Mouse (Mus musculus): ENCODE measurements around the gene Oxnad1.

DNA sequence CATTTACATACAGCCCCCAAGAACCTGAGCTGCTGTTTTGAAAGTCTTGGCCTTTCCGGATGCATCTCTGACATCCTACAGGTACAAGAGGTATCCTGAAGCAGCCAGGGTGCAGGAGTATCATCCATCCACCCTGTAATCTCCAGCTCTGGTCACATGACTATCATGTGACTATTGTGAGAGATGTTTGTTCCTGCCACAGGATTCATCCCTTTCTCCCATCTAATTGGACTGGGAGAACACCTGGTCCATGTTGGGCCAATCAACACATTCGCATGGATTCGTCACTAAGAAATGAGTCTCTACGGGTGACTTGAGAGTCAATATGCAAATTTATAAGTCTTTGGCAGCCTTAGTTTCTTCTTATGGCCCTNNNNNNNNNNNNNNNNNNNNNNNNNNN lies 23.8 kb upstream of the Oxnad1 start:
- TF ChIP-seq CTCF (IDR thresholded peaks at IDR 0.05; ENCODE audit: low read depth, low read length) = no peak
- TF ChIP-seq POLR2A (IDR thresholded peaks at IDR 0.05; ENCODE audit: insufficient read depth, low read length) = no peak

Measured in ES-Bruce4 (cell line).